Mouse (Mus musculus) hindbrain, embryonic 15.5 days (tissue): ENCODE results near the gene Ern1. TPM values are rescaled to one million over a fixed set of nuclear protein-coding genes. Genes with fewer than 3 reads are reported as not detected.

Source experiments
- ATAC-seq: fragments of 200-750 bp; cut with Nextera tagmentation; 2 replicates; pipeline ENCODE4 v1.8.0; 2017; ENCODE audit warnings: low read depth, moderate number of reproducible peaks, moderate TSS enrichment; ENCODE audit not compliant: low FRiP score
- H3K27ac ChIP-seq: fragments of 300-500 bp; sonication (generic); replicated peaks from 2 replicates; pipeline ENCODE4 v1.5.1; 2015; ENCODE audit warnings: mild to moderate bottlenecking, inconsistent platforms
- H3K27me3 ChIP-seq: fragments of 300-500 bp; sonication (generic); 2 replicates; pipeline ENCODE4 v1.6.1; 2015; ENCODE audit warnings: control low read depth, inconsistent platforms
- H3K36me3 ChIP-seq: fragments of 300-500 bp; sonication (generic); 2 replicates; pipeline ENCODE4 v1.6.1; 2015; ENCODE audit warnings: control low read depth, inconsistent platforms
- H3K4me1 ChIP-seq: fragments of 300-500 bp; sonication (generic); replicated peaks from 2 replicates; pipeline ENCODE4 v1.6.1; 2015; ENCODE audit warnings: control low read depth, inconsistent platforms
- H3K4me2 ChIP-seq: fragments of 300-500 bp; sonication (generic); 2 replicates; pipeline ENCODE4 v1.6.1; 2015; ENCODE audit warnings: moderate library complexity, mild to moderate bottlenecking, inconsistent platforms
- H3K4me3 ChIP-seq: fragments of 300-500 bp; sonication (generic); 2 replicates; pipeline ENCODE4 v1.5.1; 2015; ENCODE audit warnings: mild to moderate bottlenecking, inconsistent platforms
- H3K9ac ChIP-seq: fragments of 300-500 bp; sonication (generic); 2 replicates; pipeline ENCODE4 v1.6.1; 2015; ENCODE audit warnings: inconsistent platforms
- H3K9me3 ChIP-seq: fragments of 300-500 bp; sonication (generic); 2 replicates; pipeline ENCODE4 v1.6.1; 2016; ENCODE audit warnings: control low read depth, inconsistent platforms
- WGBS: fragments of 180-500 bp; shearing (Covaris S2); methylation state at CpG from one replicate; pipeline ENCODE4 v1.1.7; 2015; 5-methylcytosine and 5-hydroxymethylcytosine counted together
- polyA plus RNA-seq: library from polyadenylated mRNA; unstranded; fragments of >200 nt; fragmentation: Nextera tagmentation; extraction: Ambion mirVana; gene quantifications from 2 replicates; pipeline ENCODE4 v1.2.1, GENCODE M21; 2015

The Ern1 gene
- polyA plus RNA-seq = 4.9 and 5.0 TPM in 2 replicates

DNA sequence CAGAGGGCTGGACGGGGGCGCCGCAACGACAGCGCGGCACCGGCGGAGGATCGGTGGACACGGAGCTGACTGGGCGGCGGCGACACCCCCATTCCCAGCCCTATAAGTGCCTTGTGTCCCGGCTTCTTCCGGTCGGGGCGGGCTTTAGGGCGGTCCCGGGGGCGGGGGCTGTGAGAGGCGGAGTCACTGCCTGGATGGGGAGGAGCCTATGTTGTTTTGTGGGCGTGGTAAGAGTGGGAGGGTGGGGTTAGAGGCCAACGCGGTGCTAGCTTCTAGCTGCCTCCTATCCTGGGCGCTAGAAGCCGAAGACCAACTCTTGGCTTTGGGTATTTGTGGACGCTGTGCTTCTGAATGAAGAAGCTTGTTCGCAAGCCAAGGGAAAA lies at the start of gene Ern1:
TSS of gene Ern1 (minus strand) at position 120 of the 383 bp plus-strand sequence.
- Histone ChIP-seq H3K4me3 (peak within 1 kb of the TSS; percentile 94), H3K4me1 (peaks cover 10% of the 10 kb centered on the region), H3K27me3 (no peaks in the 10 kb centered on the region), H3K36me3 (no peaks in the 10 kb centered on the region), H3K27ac (peak within 1 kb of the TSS; percentile 82), H3K9me3 (no peaks in the 10 kb centered on the region), H3K4me2 (peak within 1 kb of the TSS; percentile 83), H3K9ac (peak within 1 kb of the TSS; percentile 88)
- peak; percentile 98 for ATAC-seq
- WGBS = 2% methylated on average over 27 of the region's 28 CpGs

DNA sequence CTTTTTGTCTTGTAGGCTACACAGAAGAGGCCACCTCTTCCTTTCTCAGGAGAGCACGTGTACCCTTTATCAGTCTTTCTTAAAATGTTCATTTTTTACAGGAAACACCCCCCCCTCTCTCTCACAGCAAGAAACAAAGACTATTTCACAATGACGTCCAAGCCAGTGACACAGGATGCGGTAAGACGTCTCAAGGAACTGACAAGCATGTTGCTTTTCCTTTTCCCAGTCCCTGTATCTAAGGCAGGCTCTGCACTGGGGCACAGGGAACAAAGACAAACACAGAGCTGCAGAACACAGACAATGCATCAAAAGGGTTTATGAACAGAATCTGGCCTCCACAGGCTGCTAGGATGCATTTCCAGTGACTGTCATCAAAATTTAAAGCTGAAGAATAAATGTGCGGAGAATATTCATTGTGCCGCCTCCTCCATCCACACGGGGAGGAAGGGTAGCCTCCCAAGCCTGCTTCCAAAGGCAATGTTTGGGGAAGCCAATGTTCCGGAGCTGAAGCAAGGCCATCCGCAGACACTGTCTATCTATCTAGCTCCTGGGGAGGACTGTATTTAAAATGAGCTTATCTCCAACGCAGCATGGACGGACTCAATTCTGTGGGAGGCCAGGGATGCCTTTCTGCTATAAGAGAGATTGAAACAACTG lies 48.7 kb upstream of the Ern1 start:
- 51% methylated on average over 11 of the region's 11 CpGs for WGBS
- H3K36me3 ChIP-seq = peaks cover 4% of the 10 kb centered on the region; the same call in 1 of the 2 replicates
- H3K4me2 ChIP-seq = no peak overlapping the region
- H3K27me3 ChIP-seq = no peaks in the 10 kb centered on the region
- H3K4me1 ChIP-seq = 0 out of 2 replicates have a peak, but pooled peaks cover 7% of the 10 kb centered on the region
- no peak overlapping the region for H3K9ac ChIP-seq
- no peaks in the 10 kb centered on the region for H3K9me3 ChIP-seq
- no peak for ATAC-seq
- H3K27ac ChIP-seq = peak overlapping the region; percentile 64
- no peak overlapping the region for H3K4me3 ChIP-seq

DNA sequence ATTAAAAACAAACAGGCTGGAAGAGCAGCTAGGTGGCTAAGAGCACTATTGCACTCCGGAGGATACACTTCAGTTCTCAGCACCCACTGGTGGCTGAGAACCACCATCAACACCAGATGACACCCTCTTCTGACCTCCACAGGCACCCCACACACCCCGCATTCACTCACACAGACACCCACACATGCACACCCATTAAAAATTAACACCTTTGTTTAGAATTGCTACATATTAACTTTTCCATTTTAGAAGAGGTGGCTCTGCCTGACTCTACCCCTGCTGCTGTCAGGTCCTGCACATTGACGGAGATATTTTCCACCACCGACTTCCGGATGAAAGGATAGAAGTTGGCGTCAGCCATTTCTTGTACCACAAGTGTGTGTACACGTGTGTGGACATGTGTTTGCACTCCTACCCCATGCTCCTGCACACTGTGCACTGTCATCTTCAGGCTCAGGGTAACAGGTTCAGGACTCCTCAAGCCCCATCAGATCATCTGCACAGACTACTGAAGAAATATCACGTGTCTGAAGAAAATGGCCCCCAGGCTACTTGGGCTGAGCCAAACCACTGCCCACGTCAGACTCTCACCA lies 48.1 kb upstream of the Ern1 start:
- WGBS = 90% methylated on average over 9 of the region's 9 CpGs
- H3K9ac ChIP-seq = no peak overlapping the region
- H3K4me1 ChIP-seq = 0 out of 2 replicates have a peak, but pooled peaks cover 7% of the 10 kb centered on the region
- no peak overlapping the region for H3K4me3 ChIP-seq
- no peaks in the 10 kb centered on the region for H3K27me3 ChIP-seq
- H3K4me2 ChIP-seq = no peak overlapping the region
- H3K36me3 ChIP-seq = peaks cover 8% of the 10 kb centered on the region; the same call in 1 of the 2 replicates
- H3K27ac ChIP-seq = peak overlapping the region; percentile 64
- H3K9me3 ChIP-seq = no peaks in the 10 kb centered on the region
- ATAC-seq = no peak

DNA sequence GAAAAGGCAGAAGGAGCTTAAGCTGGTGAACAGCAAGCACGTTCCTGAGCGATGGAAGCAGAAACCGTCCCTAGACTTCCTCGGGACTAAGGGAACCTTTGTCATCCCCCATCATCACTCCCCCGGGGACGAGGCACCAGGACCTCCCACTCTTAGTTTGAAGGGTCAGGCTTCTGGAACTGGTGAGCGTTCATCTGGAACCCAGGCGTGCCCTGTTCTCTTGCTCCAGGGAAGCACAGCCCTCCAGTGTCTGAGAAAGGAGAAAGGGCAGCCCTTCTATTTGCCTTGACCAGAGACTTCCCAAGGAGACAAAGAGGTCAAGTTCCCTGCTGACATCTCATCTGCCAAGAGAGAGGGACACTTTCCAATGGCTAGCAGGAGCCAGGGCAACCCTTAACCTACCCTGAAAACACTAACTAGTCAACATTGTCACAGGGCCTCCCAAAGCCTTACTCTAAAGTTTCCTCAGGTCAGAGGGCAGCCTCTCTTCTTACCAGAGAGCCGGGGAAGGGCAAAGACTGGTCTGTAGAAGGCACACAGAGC lies 44.7 kb upstream of the Ern1 start:
- Histone ChIP-seq H3K27me3 (no peaks in the 10 kb centered on the region), H3K4me2 (no peak overlapping the region), H3K4me1 (peaks cover 18% of the 10 kb centered on the region; the same call in 1 of the 2 replicates), H3K36me3 (peaks cover 5% of the 10 kb centered on the region; the same call in 1 of the 2 replicates), H3K27ac (no peak overlapping the region), H3K9ac (no peak overlapping the region), H3K9me3 (no peaks in the 10 kb centered on the region), H3K4me3 (no peak overlapping the region)
- no peak for ATAC-seq
- WGBS = 67% methylated on average over 9 of the region's 9 CpGs

DNA sequence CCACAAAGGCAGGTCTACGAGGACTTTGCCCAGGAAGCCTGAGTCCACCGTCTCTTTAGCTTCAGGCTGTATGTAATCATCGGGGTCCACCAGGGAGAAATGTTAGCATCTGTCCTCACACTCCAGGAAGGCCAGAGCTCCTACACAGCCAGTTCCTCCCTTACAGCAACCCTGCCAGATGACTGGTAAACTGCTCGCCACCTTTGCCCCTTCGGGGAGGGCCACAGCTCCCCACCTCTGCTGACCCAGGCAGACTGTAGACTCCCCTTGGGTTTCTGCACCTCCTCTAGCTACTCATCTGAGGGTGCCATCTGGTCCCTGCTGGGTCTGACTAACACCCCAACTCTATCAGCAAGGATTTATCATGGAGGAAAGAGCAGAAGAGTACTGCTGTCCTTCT lies 42.1 kb upstream of the Ern1 start:
- no peak for ATAC-seq
- Histone ChIP-seq H3K4me2 (no peak overlapping the region), H3K36me3 (peaks cover 5% of the 10 kb centered on the region; the same call in 1 of the 2 replicates), H3K9me3 (no peaks in the 10 kb centered on the region), H3K4me3 (no peak overlapping the region), H3K4me1 (peaks cover 11% of the 10 kb centered on the region; the same call in 1 of the 2 replicates), H3K27ac (no peak overlapping the region), H3K27me3 (no peaks in the 10 kb centered on the region), H3K9ac (no peak overlapping the region)
- 74% methylated on average over 5 of the region's 5 CpGs for WGBS

DNA sequence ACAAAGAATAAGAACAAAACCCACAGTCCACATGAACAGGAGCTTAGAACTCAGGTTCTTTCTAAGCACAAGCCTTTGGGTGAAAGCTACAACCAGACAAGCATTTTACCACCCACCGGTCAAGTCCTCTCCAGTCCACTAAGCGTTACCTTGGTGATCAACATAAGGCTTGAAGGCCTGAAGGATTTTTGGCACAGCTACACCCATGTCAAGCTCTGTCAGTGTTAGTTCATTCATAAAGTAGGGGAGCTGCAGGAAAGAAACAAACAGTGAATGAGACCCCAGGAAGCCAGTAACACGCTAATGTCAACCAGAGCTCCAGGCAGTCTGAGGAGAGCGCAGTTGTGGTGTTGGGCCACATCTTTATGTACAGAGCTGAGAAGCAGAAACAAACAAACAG lies 41.5 kb upstream of the Ern1 start:
- Histone ChIP-seq H3K36me3 (peaks cover 5% of the 10 kb centered on the region; the same call in 1 of the 2 replicates), H3K9ac (no peak overlapping the region), H3K9me3 (no peaks in the 10 kb centered on the region), H3K27ac (no peak overlapping the region), H3K4me3 (no peak overlapping the region), H3K4me1 (peaks cover 11% of the 10 kb centered on the region; the same call in 1 of the 2 replicates), H3K27me3 (no peaks in the 10 kb centered on the region), H3K4me2 (no peak overlapping the region)
- 59% methylated on average over 4 of the region's 4 CpGs for WGBS
- ATAC-seq = no peak

DNA sequence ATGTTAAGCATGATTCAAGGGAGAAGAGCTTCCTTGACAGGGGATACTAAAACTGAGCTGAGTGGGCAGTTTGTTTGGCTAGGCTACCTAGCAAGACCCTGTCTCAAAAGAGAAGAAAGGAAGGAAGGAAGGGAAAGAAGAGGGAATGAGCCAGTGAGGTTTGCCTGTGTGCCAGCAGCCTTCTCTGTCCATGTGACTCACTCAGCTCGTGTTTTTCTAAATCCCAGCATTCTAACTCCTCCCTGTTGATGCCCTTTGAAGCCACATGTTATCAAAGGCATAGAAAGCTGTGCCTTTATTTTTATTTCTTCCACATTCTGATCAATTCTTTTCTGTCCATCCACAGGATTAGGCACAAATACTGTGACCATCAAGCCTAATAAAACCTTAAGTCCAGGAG lies 40.3 kb upstream of the Ern1 start:
- Histone ChIP-seq H3K9ac (no peak overlapping the region), H3K4me2 (no peak overlapping the region), H3K9me3 (no peaks in the 10 kb centered on the region), H3K4me3 (no peak overlapping the region), H3K27ac (no peak overlapping the region), H3K27me3 (no peaks in the 10 kb centered on the region), H3K36me3 (peaks cover 5% of the 10 kb centered on the region; the same call in 1 of the 2 replicates), H3K4me1 (peaks cover 11% of the 10 kb centered on the region; the same call in 1 of the 2 replicates)
- no peak for ATAC-seq
- 48% methylated on average over 1 of the region's 1 CpGs for WGBS

DNA sequence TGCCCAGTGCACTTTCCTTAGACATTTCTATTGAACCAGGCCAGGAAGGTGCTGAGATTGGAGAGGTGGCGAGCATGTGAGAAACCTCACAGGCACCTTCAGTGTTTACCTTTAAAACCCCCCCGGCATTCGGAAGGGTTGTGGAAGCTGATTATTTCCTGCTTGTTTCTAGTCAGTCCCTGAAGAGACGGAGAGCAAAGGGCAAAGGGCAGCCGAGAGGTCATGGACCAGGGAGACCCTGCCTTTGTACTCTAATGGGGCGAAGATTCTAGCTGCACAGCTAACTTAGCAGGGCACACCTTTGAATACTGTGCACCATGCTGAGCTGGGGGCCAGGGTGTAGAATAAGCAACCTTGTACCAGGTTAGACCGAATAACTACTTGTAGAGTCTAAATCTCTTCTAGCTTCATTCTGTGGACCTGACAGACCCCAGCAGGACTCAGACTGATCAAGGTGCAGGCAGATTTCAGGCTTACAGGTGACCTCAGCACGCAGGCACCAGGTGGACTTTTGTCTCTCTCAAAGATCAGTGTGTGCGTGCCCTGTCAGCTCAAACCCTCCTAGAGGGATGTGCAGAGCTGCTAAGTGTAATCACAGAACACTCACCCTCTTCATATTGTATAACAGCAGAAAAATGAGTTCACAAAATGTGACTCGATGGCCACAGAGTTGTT lies 39.6 kb upstream of the Ern1 start:
- ATAC-seq = no peak
- Histone ChIP-seq H3K9me3 (no peaks in the 10 kb centered on the region), H3K27me3 (no peaks in the 10 kb centered on the region), H3K9ac (no peak overlapping the region), H3K4me2 (no peak overlapping the region), H3K36me3 (peaks cover 5% of the 10 kb centered on the region; the same call in 1 of the 2 replicates), H3K4me1 (peaks cover 11% of the 10 kb centered on the region; the same call in 1 of the 2 replicates), H3K4me3 (no peak overlapping the region), H3K27ac (no peak overlapping the region)
- 51% methylated on average over 10 of the region's 10 CpGs for whole genome bisulfite sequencing

DNA sequence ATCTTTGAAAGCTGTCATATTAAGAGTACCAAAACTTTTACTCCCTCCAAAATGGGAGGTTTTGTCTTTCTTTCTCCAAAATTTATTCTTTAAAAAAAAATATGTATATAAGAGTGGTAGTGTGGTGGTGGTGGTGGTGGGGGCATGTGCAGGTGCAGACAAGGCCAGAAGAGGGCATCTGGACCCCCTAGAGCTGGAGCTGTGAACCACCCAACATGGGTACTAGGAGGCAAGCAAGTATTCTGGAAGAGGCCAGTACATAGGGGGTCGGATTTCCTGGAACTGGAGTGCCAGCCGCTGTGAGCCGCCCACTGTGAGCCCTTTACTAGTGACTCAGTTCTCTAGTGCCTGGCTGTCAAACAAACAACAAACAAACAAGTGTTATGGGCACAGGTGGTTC lies 34.9 kb upstream of the Ern1 start:
- Histone ChIP-seq H3K9me3 (no peaks in the 10 kb centered on the region), H3K4me2 (no peak overlapping the region), H3K9ac (no peak overlapping the region), H3K4me1 (peaks cover 19% of the 10 kb centered on the region), H3K36me3 (no peaks in the 10 kb centered on the region), H3K27ac (no peak overlapping the region), H3K4me3 (no peak overlapping the region), H3K27me3 (no peaks in the 10 kb centered on the region)
- WGBS = 44% methylated on average over 3 of the region's 3 CpGs
- no peak for ATAC-seq

DNA sequence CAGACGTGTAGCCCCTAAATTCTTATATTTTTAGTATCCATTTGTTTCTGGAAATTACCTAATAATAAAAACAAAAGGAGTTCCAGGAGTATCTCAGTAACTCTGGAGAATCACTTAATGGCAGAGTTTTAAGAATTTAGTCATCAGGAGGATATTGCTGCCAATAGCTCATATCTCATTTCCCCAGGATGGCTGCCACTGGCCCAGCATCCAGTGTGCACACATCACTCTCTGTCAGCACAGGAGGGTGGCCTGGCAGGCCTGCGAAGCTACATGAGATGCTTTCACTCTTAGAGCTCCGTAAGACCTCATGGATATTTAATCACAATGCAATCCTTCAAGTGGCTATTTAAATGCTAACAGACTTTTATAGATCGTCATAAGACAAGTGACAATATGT lies 34.0 kb upstream of the Ern1 start:
- Histone ChIP-seq H3K27ac (no peak overlapping the region), H3K4me1 (peaks cover 19% of the 10 kb centered on the region), H3K9me3 (no peaks in the 10 kb centered on the region), H3K36me3 (no peaks in the 10 kb centered on the region), H3K9ac (no peak overlapping the region), H3K27me3 (no peaks in the 10 kb centered on the region), H3K4me2 (no peak overlapping the region), H3K4me3 (no peak overlapping the region)
- ATAC-seq = no peak
- 31% methylated on average over 4 of the region's 4 CpGs for WGBS

DNA sequence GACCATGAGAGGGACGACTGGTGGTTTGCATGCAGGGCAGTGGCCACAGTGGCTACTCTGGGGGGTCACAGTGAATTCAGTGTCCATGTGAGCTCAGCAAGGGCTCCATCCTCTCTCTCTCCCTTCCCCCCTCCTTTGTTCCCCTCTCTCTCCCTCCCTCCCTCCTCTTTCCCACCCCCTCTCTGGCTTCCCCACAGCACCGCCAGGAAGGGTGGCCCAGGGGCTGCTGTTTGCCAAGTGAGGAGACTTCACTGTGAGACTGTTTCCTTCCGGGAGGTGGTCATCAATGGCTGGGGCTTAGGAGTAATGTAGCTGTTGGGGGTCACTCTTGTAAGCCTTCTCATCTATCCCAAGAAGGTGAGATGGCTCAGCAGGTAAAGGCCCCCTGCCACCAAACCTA lies 32.8 kb upstream of the Ern1 start:
- H3K9ac ChIP-seq = no peak overlapping the region
- no peak for ATAC-seq
- H3K27ac ChIP-seq = no peak overlapping the region
- no peak overlapping the region for H3K4me2 ChIP-seq
- H3K27me3 ChIP-seq = no peaks in the 10 kb centered on the region
- H3K4me1 ChIP-seq = peaks cover 21% of the 10 kb centered on the region
- H3K4me3 ChIP-seq = no peak overlapping the region
- WGBS = 23% methylated on average over 3 of the region's 3 CpGs
- no peaks in the 10 kb centered on the region for H3K36me3 ChIP-seq
- H3K9me3 ChIP-seq = no peaks in the 10 kb centered on the region

DNA sequence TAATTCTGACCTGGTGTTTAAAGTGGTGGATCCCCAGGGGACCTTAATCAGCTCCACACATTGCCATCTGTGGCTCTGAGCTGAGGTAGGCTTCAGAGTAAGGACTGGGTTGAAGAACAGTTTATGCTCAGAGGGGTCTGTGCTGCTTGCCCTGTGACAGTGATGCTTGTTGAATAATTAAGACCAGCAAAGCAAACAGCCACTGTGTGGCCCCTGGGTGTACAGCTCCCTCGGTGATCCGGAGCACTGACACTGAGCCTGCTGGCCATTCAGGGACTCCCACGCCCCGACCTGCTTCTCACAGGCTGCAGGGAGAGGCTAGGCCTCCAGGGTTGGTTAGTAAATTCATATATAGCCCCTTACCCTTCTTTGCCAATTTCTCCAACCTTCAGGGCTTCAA lies 31.9 kb upstream of the Ern1 start:
- Histone ChIP-seq H3K9me3 (no peaks in the 10 kb centered on the region), H3K36me3 (no peaks in the 10 kb centered on the region), H3K4me3 (no peak overlapping the region), H3K27ac (no peak overlapping the region), H3K4me1 (peaks cover 26% of the 10 kb centered on the region), H3K4me2 (no peak overlapping the region), H3K27me3 (no peaks in the 10 kb centered on the region), H3K9ac (no peak overlapping the region)
- no peak for ATAC-seq
- 46% methylated on average over 4 of the region's 4 CpGs for WGBS
